Mouse (Mus musculus) liver, embryonic 14.5 days (tissue): Measurements from ENCODE around the gene Ldb1. TPM values are rescaled to one million over a fixed set of nuclear protein-coding genes. Genes with fewer than 3 reads are reported as not detected.

Experiments used
- ATAC-seq: fragments of 200-750 bp; cut with Nextera tagmentation; 2 replicates; pipeline ENCODE4 v1.8.0; 2017; ENCODE audit warnings: moderate number of reproducible peaks, mild to moderate bottlenecking, moderate library complexity; ENCODE audit not compliant: insufficient read depth
- DNase-seq, 3 experiments: peaks; one replicate each; pipeline ENCODE4 v3.0.0-alpha.2; 2012 to 2013; ENCODE audit warnings: low read depth in 3 of 3, low spot score in 3 of 3
- H3K27ac ChIP-seq: fragments of 300-500 bp; sonication (generic); 2 replicates; pipeline ENCODE4 v1.5.1; 2014; ENCODE audit warnings: moderate library complexity, mild to moderate bottlenecking, control low read depth, inconsistent platforms
- H3K27me3 ChIP-seq: fragments of 300-500 bp; sonication (generic); 2 replicates; pipeline ENCODE4 v1.6.1; 2014; ENCODE audit warnings: mild to moderate bottlenecking, low read length, moderate library complexity; ENCODE audit not compliant: control insufficient read depth, insufficient read depth
- H3K36me3 ChIP-seq: fragments of 300-500 bp; sonication (generic); replicated peaks from 2 replicates; pipeline ENCODE4 v1.6.1; 2014; ENCODE audit warnings: low read depth; ENCODE audit not compliant: control insufficient read depth, insufficient read depth
- H3K4me1 ChIP-seq, 2 experiments: fragments of 200-500 bp in 1 of 2; fragments of 300-500 bp in 1 of 2; sonication (generic) in 1 of 2; replicated peaks; 2 replicates each; pipeline ENCODE4 v1.6.1; 2012 to 2014; ENCODE audit warnings: antibody characterized with exemption in 1 of 2, inconsistent platforms in 1 of 2, low read length in 1 of 2; ENCODE audit not compliant: control insufficient read depth in 2 of 2, insufficient read depth in 2 of 2
- H3K4me2 ChIP-seq: fragments of 300-500 bp; sonication (generic); 2 replicates; pipeline ENCODE4 v1.6.1; 2014; ENCODE audit warnings: low read depth, mild to moderate bottlenecking, control low read depth, moderate library complexity
- H3K4me3 ChIP-seq, 2 experiments: fragments of 200-500 bp in 1 of 2; fragments of 300-500 bp in 1 of 2; sonication (generic) in 1 of 2; 2 replicates each; pipeline ENCODE4 v1.5.1; 2012 to 2014; ENCODE audit warnings: low read depth in 2 of 2, low read length in 2 of 2, mild to moderate bottlenecking in 2 of 2, control low read depth in 1 of 2, inconsistent platforms in 1 of 2, moderate library complexity in 1 of 2; ENCODE audit not compliant: insufficient read depth in 1 of 2
- H3K9ac ChIP-seq: fragments of 300-500 bp; sonication (generic); replicated peaks from 2 replicates; pipeline ENCODE4 v1.6.1; 2014; ENCODE audit warnings: mild to moderate bottlenecking, control low read depth, moderate library complexity
- H3K9me3 ChIP-seq: fragments of 300-500 bp; sonication (generic); 2 replicates; pipeline ENCODE4 v1.6.1; 2016; ENCODE audit warnings: low read length, mixed read lengths; ENCODE audit not compliant: control insufficient read depth
- CTCF ChIP-seq: IDR thresholded peaks from 2 replicates; pipeline ENCODE4 v1.5.1; 2016; ENCODE audit warnings: antibody characterized with exemption, low read depth, control low read depth
- EP300 ChIP-seq: IDR thresholded peaks from 2 replicates; pipeline ENCODE4 v1.6.1; 2016; ENCODE audit warnings: antibody characterized with exemption, low read depth
- WGBS: fragments of 180-500 bp; shearing (Covaris S2); extraction: QIAGEN DNeasy Blood & Tissue Kit; methylation state at CpG from one replicate; pipeline ENCODE4 v1.1.7; 2014; ENCODE audit not compliant: insufficient replicate concordance; 5-methylcytosine and 5-hydroxymethylcytosine counted together
- polyA plus RNA-seq, 2 experiments: library from polyadenylated mRNA; depleted of rRNA in 1 of 2; stranded (reverse) in 1 of 2; unstranded in 1 of 2; fragments of >200 nt; fragmentation: Nextera tagmentation in 1 of 2; extraction: Ambion mirVana in 1 of 2; gene quantifications; 2 replicates each; pipeline versions ENCODE4 v1.2.1 to v1.2.3; 2012 to 2014

The Ldb1 gene
- polyA plus RNA-seq, 2 experiments: 22.8 to 129 TPM

DNA sequence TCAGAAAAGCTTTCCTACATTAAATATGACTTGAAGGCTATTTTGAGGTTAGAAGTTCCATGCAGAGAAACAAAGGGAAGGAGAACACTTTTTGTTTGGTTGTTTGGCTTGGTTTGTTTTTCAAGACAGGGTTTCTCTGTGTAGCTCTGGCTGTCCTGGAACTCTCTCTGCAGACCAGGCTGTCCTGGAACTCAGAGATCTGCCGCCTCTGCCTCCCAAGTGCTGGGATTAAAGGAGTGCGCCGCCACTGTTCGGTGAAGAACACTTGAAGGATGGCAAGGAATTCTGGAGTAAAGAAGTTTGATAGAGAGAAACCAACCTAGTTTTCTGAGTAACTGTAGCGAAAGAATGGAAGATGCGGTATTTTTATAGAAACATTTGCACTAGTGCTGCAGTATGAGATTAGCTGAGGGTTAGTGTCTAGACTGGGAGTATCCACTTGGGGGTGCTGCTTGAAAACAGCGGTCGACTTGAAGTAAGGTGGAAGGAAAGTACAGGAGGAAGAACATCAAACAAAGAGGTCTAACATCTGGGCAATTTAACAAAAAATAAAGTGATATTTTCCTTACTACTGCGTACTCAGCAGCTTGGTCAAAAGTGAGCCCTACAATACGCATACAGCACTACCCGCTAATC, 10.9 kb upstream of the Ldb1 start:
- Histone ChIP-seq H3K4me3 (peak overlapping the region; percentile 90 to 96), H3K9me3 (no peaks in the 10 kb centered on the region), H3K36me3 (peaks cover 4% of the 10 kb centered on the region), H3K4me2 (peak overlapping the region; percentile 85), H3K27ac (no peak overlapping the region), H3K9ac (peak overlapping the region; percentile 77), H3K27me3 (no peaks in the 10 kb centered on the region), H3K4me1 (peaks cover 26 to 29% of the 10 kb centered on the region in 2 experiments)
- peak; percentile 76 for ATAC-seq
- WGBS: 2% methylated on average over 11 of the region's 11 CpGs
- no peak for DNase-seq
- peak; percentile 66; the same call in 1 of the 2 replicates for TF ChIP-seq CTCF
- 0 out of 2 replicates have a peak, but pooled peaks have one; percentile 11 for TF ChIP-seq EP300

DNA sequence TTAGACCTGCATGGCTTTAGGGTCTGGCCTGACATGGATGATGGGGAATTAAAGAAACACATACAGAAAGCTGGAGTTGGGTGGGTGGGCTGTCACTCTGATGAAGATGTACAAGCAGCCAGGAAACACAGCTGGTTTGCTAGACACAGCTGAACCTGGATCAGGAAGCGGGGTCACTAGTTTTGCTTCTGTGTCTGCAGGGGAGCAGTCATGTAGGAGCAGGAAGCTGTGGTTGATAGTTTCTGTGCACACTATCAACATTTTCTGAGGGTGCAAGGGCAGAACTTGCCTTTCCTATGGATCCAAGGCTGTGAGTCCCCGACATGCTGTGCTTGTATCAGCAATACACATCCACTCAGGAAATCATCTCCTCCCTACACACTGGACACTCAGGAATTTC, 5.4 kb upstream of the Ldb1 start:
- Histone ChIP-seq H3K4me3 (no peak overlapping the region), H3K27me3 (peaks cover 7% of the 10 kb centered on the region; the same call in 1 of the 2 replicates), H3K27ac (no peak overlapping the region), H3K36me3 (no peaks in the 10 kb centered on the region), H3K4me1 (peaks cover 6 to 15% of the 10 kb centered on the region in 2 experiments), H3K4me2 (no peak overlapping the region), H3K9ac (no peak overlapping the region), H3K9me3 (no peaks in the 10 kb centered on the region)
- 37% methylated on average over 2 of the region's 2 CpGs for WGBS
- ATAC-seq (no peak), DNase-seq (no peak)
- no peak for TF ChIP-seq CTCF
- TF ChIP-seq EP300: no peak

DNA sequence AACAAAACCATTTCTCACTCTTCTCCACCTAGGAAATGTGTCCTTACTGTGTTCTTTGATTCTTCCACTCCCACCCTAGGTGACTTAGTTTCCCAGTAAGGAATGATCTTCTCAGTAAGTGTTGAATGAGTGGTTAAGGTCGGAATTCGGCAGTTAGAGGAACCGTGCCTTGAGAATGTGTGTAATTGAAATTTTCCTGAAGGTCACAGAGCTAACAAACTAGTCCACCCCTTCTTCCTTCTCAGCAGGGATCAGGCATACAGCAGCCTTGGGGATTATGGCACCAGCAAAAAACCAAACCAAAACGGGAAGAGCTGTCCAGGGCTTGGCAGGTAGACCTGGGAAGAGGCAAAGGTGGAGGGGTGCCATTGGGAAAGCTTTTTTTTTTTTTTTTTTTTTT, 4.1 kb upstream of the Ldb1 start:
- Histone ChIP-seq H3K4me3 (no peak overlapping the region), H3K9me3 (no peaks in the 10 kb centered on the region), H3K4me2 (no peak overlapping the region), H3K27ac (no peak overlapping the region), H3K27me3 (peaks cover 7% of the 10 kb centered on the region; the same call in 1 of the 2 replicates), H3K9ac (no peak overlapping the region), H3K4me1 (peaks cover 6 to 18% of the 10 kb centered on the region in 2 experiments), H3K36me3 (no peaks in the 10 kb centered on the region)
- DNase-seq: no peak
- WGBS: 64% methylated on average over 4 of the region's 4 CpGs
- TF ChIP-seq EP300 (no peak), CTCF (no peak)
- no peak for ATAC-seq

DNA sequence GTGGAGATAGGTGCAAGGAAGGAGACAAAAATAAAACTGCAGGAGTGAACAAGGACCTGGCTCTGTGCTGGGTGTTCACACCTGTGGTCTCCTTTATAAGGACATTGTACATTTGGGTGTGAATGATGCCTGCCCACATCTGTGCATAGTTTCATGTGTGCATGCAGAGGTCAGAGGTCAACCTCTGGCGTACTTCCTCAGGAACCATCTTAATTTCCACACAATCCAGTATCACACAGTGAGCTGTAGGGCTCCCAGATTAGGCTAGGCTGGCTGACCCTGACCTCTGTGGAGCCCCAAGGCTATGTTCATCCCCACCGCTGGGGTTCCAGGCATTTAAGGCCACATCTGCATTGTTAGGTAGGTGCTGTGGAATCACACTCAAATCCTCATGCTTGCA, 2.4 kb upstream of the Ldb1 start:
- Histone ChIP-seq H3K4me1 (peaks cover 15 to 34% of the 10 kb centered on the region in 2 experiments), H3K9ac (no peak overlapping the region), H3K4me2 (no peak overlapping the region), H3K27ac (no peak overlapping the region), H3K4me3 (no peak overlapping the region), H3K9me3 (no peaks in the 10 kb centered on the region), H3K36me3 (no peaks in the 10 kb centered on the region), H3K27me3 (peaks cover 7% of the 10 kb centered on the region; the same call in 1 of the 2 replicates)
- ATAC-seq (no peak), DNase-seq (no peak)
- TF ChIP-seq CTCF: no peak
- no peak for TF ChIP-seq EP300
- WGBS: 81% methylated on average over 2 of the region's 2 CpGs

DNA sequence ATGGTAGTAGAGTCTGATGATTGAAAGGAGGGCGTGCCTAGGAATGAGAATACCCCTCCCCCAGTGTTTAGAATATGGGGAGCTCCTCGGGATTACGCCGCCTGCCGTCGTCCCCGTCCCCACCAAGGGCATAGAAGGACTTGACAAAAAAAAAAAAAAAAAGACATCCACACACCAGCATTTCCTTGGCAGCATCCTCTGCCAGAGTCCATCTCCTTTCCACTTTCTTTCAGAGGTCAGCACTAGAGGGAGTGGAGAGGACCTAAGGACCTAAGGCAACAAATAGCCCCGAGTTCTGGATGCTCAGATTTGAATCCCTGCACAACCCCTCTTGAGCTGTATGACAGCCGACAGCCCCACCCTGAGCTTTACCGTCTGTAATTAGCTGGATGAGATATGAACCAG, 1.6 kb upstream of the Ldb1 start:
- DNase-seq (no peak), ATAC-seq (no peak)
- H3K4me2 ChIP-seq: no peak overlapping the region
- H3K27ac ChIP-seq: no peak overlapping the region
- TF ChIP-seq CTCF (no peak), EP300 (no peak)
- H3K36me3 ChIP-seq: no peaks in the 10 kb centered on the region
- H3K4me1 ChIP-seq: peaks cover 19 to 39% of the 10 kb centered on the region in 2 experiments
- no peak overlapping the region for H3K9ac ChIP-seq
- peaks cover 7% of the 10 kb centered on the region; the same call in 1 of the 2 replicates for H3K27me3 ChIP-seq
- no peak overlapping the region for H3K4me3 ChIP-seq
- WGBS: 2% methylated on average over 10 of the region's 10 CpGs
- H3K9me3 ChIP-seq: no peaks in the 10 kb centered on the region
